Comparison of ENCODE assay signal across 9 mouse cellular contexts in genomic region chr15:102524892-102525485, GRCm38 (mm10). TPM values are rescaled to one million over a fixed set of nuclear protein-coding genes. Genes with fewer than 3 reads are reported as not detected.
A peak's percentile ranks its signal among the peaks of the same experiment; 100 is the strongest.
DNase-seq lines count a peak whose midpoint lies in the region; ATAC-seq and TF ChIP-seq lines count a peak whose summit lies in the region.
"Had no signal": no experiment of that assay in that cellular context is flagged by ENCODE, and none has a peak within 500 bp of the region (broad histone marks: within the 10 kb centered on the region; RNA-seq: fewer than 3 reads in every experiment).

Npff (minus strand) TSS chr15:102524942.

- intact Hi-C loops in left cerebral cortex, postnatal 10 days (cut with DNase I) = no loop called here

- H3K4me2 ChIP-seq in midbrain, embryonic 13.5 days (replicated peaks) = no peak within 1 kb of the TSS
- H3K4me2 ChIP-seq in hindbrain, embryonic 11.5 days (replicated peaks; ENCODE audit: low read depth, low read length) = no peak within 1 kb of the TSS
- no peak within 1 kb of the TSS for H3K4me2 ChIP-seq in midbrain, embryonic 12.5 days (replicated peaks)
- H3K4me2 ChIP-seq: neural tube, embryonic 12.5 days had no signal

- no peaks in the 10 kb centered on the region for H3K9me3 ChIP-seq in midbrain, embryonic 10.5 days (replicated peaks)
- H3K9me3 ChIP-seq in midbrain, embryonic 13.5 days = no peaks in the 10 kb centered on the region
- no peaks in the 10 kb centered on the region; the same call in 1 of the 2 replicates for H3K9me3 ChIP-seq in forebrain, embryonic 10.5 days
- H3K9me3 ChIP-seq in hindbrain, embryonic 11.5 days (ENCODE audit: control insufficient read depth, low read length) = no peaks in the 10 kb centered on the region
- no peaks in the 10 kb centered on the region for H3K9me3 ChIP-seq in midbrain, embryonic 12.5 days
- H3K9me3 ChIP-seq: neural tube, embryonic 12.5 days had no signal

- TF ChIP-seq POLR2A in spleen, adult 2 months (IDR thresholded peaks at IDR 0.05; ENCODE audit: low read depth, low read length) = no peak

- no peaks in the 10 kb centered on the region for H3K27me3 ChIP-seq in midbrain, embryonic 10.5 days (ENCODE audit: low read depth, poor library complexity, severe bottlenecking)
- H3K27me3 ChIP-seq in midbrain, embryonic 13.5 days = no peaks in the 10 kb centered on the region
- no peaks in the 10 kb centered on the region for H3K27me3 ChIP-seq in forebrain, embryonic 10.5 days (ENCODE audit: poor library complexity, severe bottlenecking)
- no peaks in the 10 kb centered on the region for H3K27me3 ChIP-seq in hindbrain, embryonic 11.5 days (ENCODE audit: control insufficient read depth, insufficient read depth, low read length)
- H3K27me3 ChIP-seq in midbrain, embryonic 12.5 days = no peaks in the 10 kb centered on the region
- H3K27me3 ChIP-seq in spleen, adult 2 months (ENCODE audit: control insufficient read depth, insufficient read depth, low read length) = no peaks in the 10 kb centered on the region
- H3K27me3 ChIP-seq: neural tube, embryonic 12.5 days had no signal

- peaks cover 75% of the 10 kb centered on the region for H3K36me3 ChIP-seq in midbrain, embryonic 10.5 days
- peaks cover 75% of the 10 kb centered on the region for H3K36me3 ChIP-seq in midbrain, embryonic 13.5 days
- peaks cover 77% of the 10 kb centered on the region for H3K36me3 ChIP-seq in forebrain, embryonic 10.5 days (replicated peaks)
- H3K36me3 ChIP-seq in hindbrain, embryonic 11.5 days (ENCODE audit: control insufficient read depth, insufficient read depth, low read length) = 0 out of 2 replicates have a peak, but pooled peaks cover 3% of the 10 kb centered on the region
- H3K36me3 ChIP-seq in midbrain, embryonic 12.5 days = peaks cover 66% of the 10 kb centered on the region
- peaks cover 23% of the 10 kb centered on the region for H3K36me3 ChIP-seq in spleen, adult 2 months (ENCODE audit: control insufficient read depth, insufficient read depth, low read length)

- no peak within 1 kb of the TSS for H3K27ac ChIP-seq in midbrain, embryonic 10.5 days (replicated peaks)
- H3K27ac ChIP-seq in midbrain, embryonic 13.5 days = no peak within 1 kb of the TSS; the same call in 1 of the 2 replicates
- no peak within 1 kb of the TSS for H3K27ac ChIP-seq in forebrain, embryonic 10.5 days
- no peak within 1 kb of the TSS for H3K27ac ChIP-seq in hindbrain, embryonic 11.5 days (ENCODE audit: low read depth, low read length)
- H3K27ac ChIP-seq in midbrain, embryonic 12.5 days (replicated peaks) = 0 out of 2 replicates have a peak within 1 kb of the TSS, but pooled peaks have one; percentile 20
- H3K27ac ChIP-seq in spleen, adult 2 months (ENCODE audit: insufficient read depth, low read length) = 0 out of 2 replicates have a peak within 1 kb of the TSS, but pooled peaks have one; percentile 21
- H3K27ac ChIP-seq: neural tube, embryonic 12.5 days had no signal

- no peak within 1 kb of the TSS; the same call in 1 of the 2 replicates for H3K9ac ChIP-seq in midbrain, embryonic 13.5 days (replicated peaks)
- no peak within 1 kb of the TSS for H3K9ac ChIP-seq in hindbrain, embryonic 11.5 days (ENCODE audit: low read depth, low read length)
- H3K9ac ChIP-seq in midbrain, embryonic 12.5 days (replicated peaks) = no peak within 1 kb of the TSS; the same call in 1 of the 2 replicates
- H3K9ac ChIP-seq: neural tube, embryonic 12.5 days had no signal

- no peak within 1 kb of the TSS for H3K4me3 ChIP-seq in midbrain, embryonic 10.5 days
- H3K4me3 ChIP-seq in midbrain, embryonic 13.5 days (replicated peaks) = no peak within 1 kb of the TSS
- no peak within 1 kb of the TSS for H3K4me3 ChIP-seq in forebrain, embryonic 10.5 days
- H3K4me3 ChIP-seq in hindbrain, embryonic 11.5 days (ENCODE audit: low read depth, low read length) = no peak within 1 kb of the TSS
- no peak within 1 kb of the TSS for H3K4me3 ChIP-seq in midbrain, embryonic 12.5 days
- H3K4me3 ChIP-seq in spleen, adult 2 months (ENCODE audit: extremely low read depth, insufficient read depth, insufficient read length) = no peak within 1 kb of the TSS
- H3K4me3 ChIP-seq: neural tube, embryonic 12.5 days had no signal

- peak; percentile 94; the same call in 1 of the 2 replicates for TF ChIP-seq CTCF in spleen, adult 2 months (IDR thresholded peaks at IDR 0.05; ENCODE audit: extremely low read depth, insufficient read depth, insufficient read length, insufficient replicate concordance)

- ATAC-seq in midbrain, embryonic 13.5 days = no peak
- peak; percentile 49; the same call in 1 of the 2 replicates for ATAC-seq in hindbrain, embryonic 11.5 days (ENCODE audit: low FRiP score)
- no peak for ATAC-seq in midbrain, embryonic 12.5 days (ENCODE audit: low FRiP score, low read depth)

- H3K4me1 ChIP-seq in midbrain, embryonic 10.5 days = peaks cover 6% of the 10 kb centered on the region
- H3K4me1 ChIP-seq in midbrain, embryonic 13.5 days (replicated peaks) = 0 out of 2 replicates have a peak, but pooled peaks cover 2% of the 10 kb centered on the region
- H3K4me1 ChIP-seq in forebrain, embryonic 10.5 days = peaks cover 5% of the 10 kb centered on the region; the same call in 1 of the 2 replicates
- no peaks in the 10 kb centered on the region for H3K4me1 ChIP-seq in hindbrain, embryonic 11.5 days (replicated peaks; ENCODE audit: control insufficient read depth, insufficient read depth, low read length)
- peaks cover under 1% of the 10 kb centered on the region; the same call in 1 of the 2 replicates for H3K4me1 ChIP-seq in midbrain, embryonic 12.5 days
- H3K4me1 ChIP-seq in spleen, adult 2 months (ENCODE audit: control insufficient read depth, insufficient read depth, insufficient read length) = no peaks in the 10 kb centered on the region

- DNase-seq in midbrain, embryonic 10.5 days (ENCODE audit: low spot score) = peak; percentile 76
- DNase-seq in c-Kit-positive CD71-negative TER-119-negative erythroid progenitor cells, embryonic 14.5 days (ENCODE audit: low read depth) = peak; percentile 75
- peak; percentile 76 for DNase-seq in forebrain, embryonic 10.5 days (ENCODE audit: extremely low spot score, low spot score)
- DNase-seq in hindbrain, embryonic 11.5 days (ENCODE audit: low spot score) = peak; percentile 89
- peak; percentile 70 to 80 for DNase-seq in left cerebral cortex, postnatal 10 days (ENCODE audit: extremely low spot score in 1 of 2, low spot score in 2 of 2)
- peak; percentile 39 to 60 for DNase-seq in spleen, adult 2 months (ENCODE audit: low read depth in 1 of 2, low spot score in 2 of 2)

- 10% methylated on average over 3 of the region's 3 CpGs for WGBS in midbrain, embryonic 10.5 days
- 7% methylated on average over 3 of the region's 3 CpGs for WGBS in midbrain, embryonic 13.5 days
- 9% methylated on average over 3 of the region's 3 CpGs for WGBS in forebrain, embryonic 10.5 days
- 6% methylated on average over 3 of the region's 3 CpGs for WGBS in hindbrain, embryonic 11.5 days
- WGBS in midbrain, embryonic 12.5 days = 4% methylated on average over 3 of the region's 3 CpGs
- WGBS in spleen, adult 2 months = 43% methylated on average over 3 of the region's 3 CpGs

RNA-seq across cellular contexts. Expression of gene Npff, which starts in this region (rescaled TPM):
- 2.0 and 2.9 TPM in 2 replicates for polyA plus RNA-seq in midbrain, embryonic 10.5 days (2016; fragmentation: Nextera tagmentation; extraction: Ambion mirVana)
- 2.9 and 5.0 TPM in 2 replicates for polyA plus RNA-seq in midbrain, embryonic 13.5 days (2015; fragmentation: Nextera tagmentation; extraction: Ambion mirVana)
- polyA plus RNA-seq in forebrain, embryonic 10.5 days (2016; fragmentation: Nextera tagmentation; extraction: Ambion mirVana) = 1.3 and 2.2 TPM in 2 replicates
- 2.6 and 2.7 TPM in 2 replicates for polyA plus RNA-seq in hindbrain, embryonic 11.5 days (2014; fragmentation: Nextera tagmentation; extraction: Ambion mirVana)
- 1 to 10 TPM; 3.4 to 4.2 TPM for total RNA-seq in left cerebral cortex, postnatal 10 days (2021)
- 2.5 and 3.1 TPM in 2 replicates for polyA plus RNA-seq in midbrain, embryonic 12.5 days (2016; fragmentation: Nextera tagmentation; extraction: Ambion mirVana)
- 6.7 and 8.1 TPM in 2 replicates for polyA plus RNA-seq in spleen, adult 2 months (2012; rRNA removed)

Comparison
In these comparisons a context has a peak if more than half of its experiments do, and no peak if none do; other contexts are left out.
1. H3K27ac ChIP-seq: peak in midbrain, embryonic 12.5 days (single experiment) and spleen, adult 2 months (single experiment); none in midbrain, embryonic 10.5 days (single experiment), midbrain, embryonic 13.5 days (single experiment), forebrain, embryonic 10.5 days (single experiment) and hindbrain, embryonic 11.5 days (single experiment).
2. Peak in every context shown above with its lines, with median percentiles within 50 percentile points of each other: DNase-seq.